Comparison of ENCODE assay signal across 8 mouse cellular contexts in the genomic region with DNA sequence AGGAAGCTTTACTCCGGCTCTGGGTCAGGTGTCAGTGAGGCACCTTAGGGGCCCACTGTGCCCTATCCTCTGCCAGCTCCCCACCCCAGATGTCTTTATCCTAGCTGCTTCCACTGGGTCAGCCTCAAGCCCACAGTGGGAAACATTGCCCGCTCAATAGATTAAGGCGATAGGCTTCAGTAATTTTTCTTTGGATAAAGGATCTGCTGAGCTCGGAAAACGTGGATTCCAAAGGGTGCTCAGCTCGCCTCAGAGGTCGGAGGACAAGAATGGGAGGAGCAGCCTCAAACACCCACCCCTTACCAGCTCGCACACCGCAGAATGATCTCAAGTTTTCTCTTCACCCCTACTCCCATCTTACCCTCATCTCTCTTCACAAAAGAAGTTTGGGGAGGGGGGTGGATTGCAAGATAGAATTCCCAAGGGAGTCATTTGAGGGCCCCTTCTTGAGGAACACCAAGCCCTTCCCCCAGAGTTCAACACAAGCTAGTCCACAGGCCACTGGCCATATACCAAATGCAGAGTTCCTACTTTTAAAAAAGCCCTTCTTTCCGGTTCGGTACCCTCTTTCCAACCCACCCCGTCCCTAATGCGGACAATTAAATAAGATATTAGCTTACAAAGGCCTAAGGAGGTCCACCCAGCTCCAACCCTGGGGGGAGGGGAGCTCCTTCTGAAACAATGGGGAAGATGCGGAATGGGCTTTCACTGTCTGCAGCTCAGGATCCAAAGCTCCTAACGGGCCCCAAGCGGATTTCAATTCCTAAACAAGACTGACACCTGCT. TPM values are rescaled to one million over a fixed set of nuclear protein-coding genes. Genes with fewer than 3 reads are reported as not detected.
DNase-seq lines count a peak whose midpoint lies in the region; ATAC-seq and TF ChIP-seq lines count a peak whose summit lies in the region.
"Had no signal": no experiment of that assay in that cellular context is flagged by ENCODE, and none has a peak within 500 bp of the region (broad histone marks: within the 10 kb centered on the region; RNA-seq: fewer than 3 reads in every experiment).

No protein-coding gene starts in this region.

- dilution Hi-C loops in CH12.LX (cut with MboI; ENCODE audit: extremely low pct_ligation_motif_present, extremely low pct_unique_long_range_greater_than_20kb, low sequenced_read_pairs) = no loop called here

- H3K4me1 ChIP-seq in CH12.LX (ENCODE audit: control insufficient read depth in 1 of 2, insufficient read depth in 2 of 2) = peaks cover 2 to 6% of the 10 kb centered on the region in 2 experiments; a peak in 2 of 4 replicates
- H3K4me1 ChIP-seq in embryonic facial prominence, embryonic 12.5 days = peaks cover 26% of the 10 kb centered on the region
- H3K4me1 ChIP-seq in liver, postnatal 0 days (ENCODE audit: insufficient read depth) = 0 out of 2 replicates have a peak, but pooled peaks cover 5% of the 10 kb centered on the region
- peaks cover 11% of the 10 kb centered on the region for H3K4me1 ChIP-seq in stomach, embryonic 16.5 days (ENCODE audit: control insufficient read depth, insufficient read depth, low read length)

- no peaks in the 10 kb centered on the region for H3K36me3 ChIP-seq in CH12.LX (replicated peaks in 1 of 2; ENCODE audit: control insufficient read depth in 1 of 2, insufficient read depth in 1 of 2, low read length in 1 of 2)
- H3K36me3 ChIP-seq in embryonic facial prominence, embryonic 12.5 days = peaks cover 33% of the 10 kb centered on the region
- H3K36me3 ChIP-seq in liver, postnatal 0 days (replicated peaks; ENCODE audit: insufficient read depth, low read length) = no peaks in the 10 kb centered on the region
- no peaks in the 10 kb centered on the region for H3K36me3 ChIP-seq in stomach, embryonic 16.5 days (ENCODE audit: control insufficient read depth, insufficient read depth, low read length)

- in situ Hi-C loops in CH12.LX (cut with MboI; ENCODE audit: low pct_ligation_motif_present, low pct_unique_long_range_greater_than_20kb, low sequenced_read_pairs) = no loop called here

- no peak for TF ChIP-seq CTCF in CH12.LX (conservative IDR thresholded peaks at IDR 0.05 in 1 of 2, IDR thresholded peaks at IDR 0.05 in 1 of 2; ENCODE audit: low read depth in 2 of 2, low read length in 2 of 2)
- TF ChIP-seq CTCF in liver, postnatal 0 days (IDR thresholded peaks at IDR 0.05; ENCODE audit: low read depth) = no peak

- H3K9me3 ChIP-seq in CH12.LX (replicated peaks; ENCODE audit: low read length) = peaks cover 2% of the 10 kb centered on the region
- H3K9me3 ChIP-seq in embryonic facial prominence, embryonic 12.5 days = no peaks in the 10 kb centered on the region
- no peaks in the 10 kb centered on the region for H3K9me3 ChIP-seq in liver, postnatal 0 days (ENCODE audit: low read length)
- H3K9me3 ChIP-seq in stomach, embryonic 16.5 days (replicated peaks; ENCODE audit: control insufficient read depth, low read length) = no peaks in the 10 kb centered on the region

- no peaks in the 10 kb centered on the region for H3K79me2 ChIP-seq in CH12.LX (replicated peaks; ENCODE audit: control insufficient read depth, extremely low read depth, insufficient read depth, poor library complexity, severe bottlenecking)

- WGBS in embryonic facial prominence, embryonic 12.5 days = 5% methylated on average over 15 of the region's 16 CpGs
- WGBS in liver, postnatal 0 days (ENCODE audit: insufficient replicate concordance) = 18% methylated on average over 16 of the region's 16 CpGs
- WGBS in stomach, embryonic 16.5 days = 11% methylated on average over 16 of the region's 16 CpGs

- TF ChIP-seq POLR2A in CH12.LX (IDR thresholded peaks at IDR 0.05; ENCODE audit: low read depth, low read length) = no peak

- no peak for TF ChIP-seq EP300 in CH12.LX (IDR thresholded peaks at IDR 0.05; ENCODE audit: low read length)
- no peak for TF ChIP-seq EP300 in liver, postnatal 0 days (IDR thresholded peaks at IDR 0.05; ENCODE audit: low read depth)

- H3K9ac ChIP-seq in CH12.LX (ENCODE audit: insufficient read depth, low read depth) = peak overlapping the region; percentile 18; the same call in 1 of the 2 replicates
- H3K9ac ChIP-seq in embryonic facial prominence, embryonic 12.5 days = peak overlapping the region; percentile 90
- H3K9ac ChIP-seq in liver, postnatal 0 days (replicated peaks) = peak overlapping the region; percentile 68; the same call in 1 of the 2 replicates
- peak overlapping the region; percentile 95 for H3K9ac ChIP-seq in stomach, embryonic 16.5 days (ENCODE audit: low read length)

- H3K27ac ChIP-seq in CH12.LX (ENCODE audit: insufficient read depth, low read depth) = no peak overlapping the region
- peak overlapping the region; percentile 96 for H3K27ac ChIP-seq in embryonic facial prominence, embryonic 12.5 days
- H3K27ac ChIP-seq in liver, postnatal 0 days (ENCODE audit: low read depth) = no peak overlapping the region
- peak overlapping the region; percentile 87 for H3K27ac ChIP-seq in stomach, embryonic 16.5 days (ENCODE audit: low read length)

- ATAC-seq in embryonic facial prominence, embryonic 12.5 days (ENCODE audit: insufficient number of reproducible peaks, insufficient read depth, low FRiP score, low TSS enrichment) = peak; percentile 61
- peak; percentile 5 for ATAC-seq in inflammation-experienced regulatory T-cells, adult 6 months
- peak; percentile 62 for ATAC-seq in liver, postnatal 0 days
- peak; percentile 61 for ATAC-seq in stomach, embryonic 16.5 days (ENCODE audit: insufficient read depth, low FRiP score)

- DNase-seq in CH12.LX (ENCODE audit: extremely low read depth) (no peak), MN1 (ENCODE audit: low spot score) (peak; percentile 65)
- no peak for DNase-seq in liver, postnatal 0 days
- no peak for DNase-seq in adrenal gland, adult 18-20 months (ENCODE audit: low spot score in 2 of 2)

- H3K4me2 ChIP-seq in CH12.LX (ENCODE audit: insufficient read depth, low read depth, poor library complexity, severe bottlenecking) = peak overlapping the region; percentile 7
- peak overlapping the region; percentile 91 for H3K4me2 ChIP-seq in embryonic facial prominence, embryonic 12.5 days (replicated peaks)
- H3K4me2 ChIP-seq in liver, postnatal 0 days (ENCODE audit: low read depth, low read length) = peak overlapping the region; percentile 97
- peak overlapping the region; percentile 89 for H3K4me2 ChIP-seq in stomach, embryonic 16.5 days (ENCODE audit: low read depth, low read length)

- peak overlapping the region in 1 of 3 experiments; percentile 17 for H3K4me3 ChIP-seq in CH12.LX (replicated peaks in 1 of 3; ENCODE audit: low read depth in 2 of 3, low read length in 2 of 3, poor library complexity in 1 of 3)
- H3K4me3 ChIP-seq in embryonic facial prominence, embryonic 12.5 days = peak overlapping the region; percentile 76
- peak overlapping the region; percentile 70 for H3K4me3 ChIP-seq in liver, postnatal 0 days (ENCODE audit: low read depth, low read length)
- H3K4me3 ChIP-seq in stomach, embryonic 16.5 days (replicated peaks; ENCODE audit: low read length) = peak overlapping the region; percentile 90

- no peaks in the 10 kb centered on the region for H3K27me3 ChIP-seq in CH12.LX (replicated peaks)
- no peaks in the 10 kb centered on the region for H3K27me3 ChIP-seq in embryonic facial prominence, embryonic 12.5 days
- peaks cover 15% of the 10 kb centered on the region for H3K27me3 ChIP-seq in liver, postnatal 0 days (ENCODE audit: insufficient read depth, low read length)
- H3K27me3 ChIP-seq in stomach, embryonic 16.5 days (ENCODE audit: control insufficient read depth, insufficient read depth, low read length) = no peaks in the 10 kb centered on the region

- TF ChIP-seq RAD21 in CH12.LX (IDR thresholded peaks at IDR 0.05; ENCODE audit: low read depth, low read length) = no peak

RNA-seq across cellular contexts. Expression of gene Mettl3, which starts 11.7 kb away (rescaled TPM):
- total RNA-seq in CH12.LX (2012; rRNA removed) (41.6 and 51.5 TPM in 2 replicates), CH12.LX (2014; rRNA removed) (42.7 and 47.0 TPM in 2 replicates)
- 47.4 and 49.5 TPM in 2 replicates for polyA plus RNA-seq in CH12.LX (2012; ENCODE audit: insufficient read length, low read depth)
- polyA plus RNA-seq in embryonic facial prominence, embryonic 12.5 days (2016; fragmentation: Nextera tagmentation; extraction: Ambion mirVana) = 51.9 and 59.9 TPM in 2 replicates
- 10 to 100 TPM; 37.5 to 63.7 (median 40.4) TPM for polyA plus RNA-seq in inflammation-experienced regulatory T-cells, adult 6 months (2017; shearing (Covaris generic))
- 7.2 and 8.1 TPM in 2 replicates for polyA plus RNA-seq in liver, postnatal 0 days (2015; fragmentation: Nextera tagmentation; extraction: Ambion mirVana)
- 38.8 and 41.8 TPM in 2 replicates for polyA plus RNA-seq in stomach, embryonic 16.5 days (2015; fragmentation: Nextera tagmentation; extraction: Ambion mirVana)
- 10 to 100 TPM; 36.6 to 46.3 TPM for total RNA-seq in adrenal gland, adult 18-20 months (2021)

RNA-seq across cellular contexts. Expression of gene Sall2, which starts 11.9 kb away (rescaled TPM):
- 1.3 and 1.5 TPM in 2 replicates for total RNA-seq in CH12.LX (2012; rRNA removed)
- total RNA-seq in CH12.LX (2014; rRNA removed) = 0.16 and 0.19 TPM in 2 replicates
- 0.40 and 0.60 TPM in 2 replicates for polyA plus RNA-seq in CH12.LX (2012; ENCODE audit: insufficient read length, low read depth)
- 41.4 and 42.1 TPM in 2 replicates for polyA plus RNA-seq in embryonic facial prominence, embryonic 12.5 days (2016; fragmentation: Nextera tagmentation; extraction: Ambion mirVana)
- polyA plus RNA-seq in inflammation-experienced regulatory T-cells, adult 6 months (2017; shearing (Covaris generic)) = 1 to 10 TPM; 1.5 to 4.4 (median 3.9) TPM
- 0.63 and 0.85 TPM in 2 replicates for polyA plus RNA-seq in liver, postnatal 0 days (2015; fragmentation: Nextera tagmentation; extraction: Ambion mirVana)
- polyA plus RNA-seq in stomach, embryonic 16.5 days (2015; fragmentation: Nextera tagmentation; extraction: Ambion mirVana) = 8.8 and 9.3 TPM in 2 replicates
- total RNA-seq in adrenal gland, adult 18-20 months (2021) = 1 to 10 TPM; 4.6 to 5.2 TPM

RNA-seq across cellular contexts. Expression of gene Rab2b, which starts 37.3 kb away (rescaled TPM):
- total RNA-seq in CH12.LX (2012; rRNA removed) = 3.8 and 4.6 TPM in 2 replicates
- 7.8 and 10.2 TPM in 2 replicates for total RNA-seq in CH12.LX (2014; rRNA removed)
- 5.7 and 6.9 TPM in 2 replicates for polyA plus RNA-seq in CH12.LX (2012; ENCODE audit: insufficient read length, low read depth)
- polyA plus RNA-seq in embryonic facial prominence, embryonic 12.5 days (2016; fragmentation: Nextera tagmentation; extraction: Ambion mirVana) = 26.4 and 27.4 TPM in 2 replicates
- 10 to 100 TPM; 17.2 to 25.9 (median 23.6) TPM for polyA plus RNA-seq in inflammation-experienced regulatory T-cells, adult 6 months (2017; shearing (Covaris generic))
- 2.7 and 2.8 TPM in 2 replicates for polyA plus RNA-seq in liver, postnatal 0 days (2015; fragmentation: Nextera tagmentation; extraction: Ambion mirVana)
- 15.8 and 19.6 TPM in 2 replicates for polyA plus RNA-seq in stomach, embryonic 16.5 days (2015; fragmentation: Nextera tagmentation; extraction: Ambion mirVana)
- total RNA-seq in adrenal gland, adult 18-20 months (2021) = 10 to 100 TPM; 31.4 to 37.6 TPM

RNA-seq across cellular contexts. Expression of gene Tox4, which starts 37.7 kb away (rescaled TPM):
- total RNA-seq in CH12.LX (2012; rRNA removed) (41.6 and 45.7 TPM in 2 replicates), CH12.LX (2014; rRNA removed) (56.3 and 58.9 TPM in 2 replicates)
- 43.5 and 49.1 TPM in 2 replicates for polyA plus RNA-seq in CH12.LX (2012; ENCODE audit: insufficient read length, low read depth)
- polyA plus RNA-seq in embryonic facial prominence, embryonic 12.5 days (2016; fragmentation: Nextera tagmentation; extraction: Ambion mirVana) = 47.4 and 50.2 TPM in 2 replicates
- polyA plus RNA-seq in inflammation-experienced regulatory T-cells, adult 6 months (2017; shearing (Covaris generic)) = 10 to 100 TPM; 72.4 to 95.3 (median 75.9) TPM
- 12.1 and 13.4 TPM in 2 replicates for polyA plus RNA-seq in liver, postnatal 0 days (2015; fragmentation: Nextera tagmentation; extraction: Ambion mirVana)
- 36.2 and 39.7 TPM in 2 replicates for polyA plus RNA-seq in stomach, embryonic 16.5 days (2015; fragmentation: Nextera tagmentation; extraction: Ambion mirVana)
- total RNA-seq in adrenal gland, adult 18-20 months (2021) = 10 to 100 TPM; 64.5 to 66.0 TPM

RNA-seq across cellular contexts. Expression of gene Olfr1513, which starts 39.6 kb away (rescaled TPM):
- total RNA-seq in CH12.LX (2012; rRNA removed) (not detected in 2 replicates), CH12.LX (2014; rRNA removed) (not detected in 2 replicates)
- polyA plus RNA-seq in CH12.LX (2012; ENCODE audit: insufficient read length, low read depth) = not detected in 2 replicates
- polyA plus RNA-seq in embryonic facial prominence, embryonic 12.5 days (2016; fragmentation: Nextera tagmentation; extraction: Ambion mirVana) = not detected in 2 replicates
- not detected for polyA plus RNA-seq in inflammation-experienced regulatory T-cells, adult 6 months (2017; shearing (Covaris generic))
- polyA plus RNA-seq in liver, postnatal 0 days (2015; fragmentation: Nextera tagmentation; extraction: Ambion mirVana) = not detected in 2 replicates
- polyA plus RNA-seq in stomach, embryonic 16.5 days (2015; fragmentation: Nextera tagmentation; extraction: Ambion mirVana) = not detected in 2 replicates
- total RNA-seq in adrenal gland, adult 18-20 months (2021) = not detected
- total RNA-seq: left cerebral cortex, postnatal 25 days had no signal

Comparison
In these comparisons a context has a peak if more than half of its experiments do, and no peak if none do; other contexts are left out.
1. H3K27ac ChIP-seq: peak in embryonic facial prominence, embryonic 12.5 days (single experiment) and stomach, embryonic 16.5 days (single experiment); none in CH12.LX (single experiment) and liver, postnatal 0 days (single experiment).
2. H3K4me2 ChIP-seq: peak in every context shown above with its lines; median percentile 97 in liver, postnatal 0 days; 91 in embryonic facial prominence, embryonic 12.5 days; 89 in stomach, embryonic 16.5 days; 7 in CH12.LX.
3. H3K9ac ChIP-seq: peak in every context shown above with its lines; median percentile 95 in stomach, embryonic 16.5 days; 90 in embryonic facial prominence, embryonic 12.5 days; 68 in liver, postnatal 0 days; 18 in CH12.LX.
4. ATAC-seq: peak in every context shown above with its lines; median percentile 62 in liver, postnatal 0 days; 61 in embryonic facial prominence, embryonic 12.5 days; 61 in stomach, embryonic 16.5 days; 5 in inflammation-experienced regulatory T-cells, adult 6 months.